Mouse (Mus musculus) spleen, postnatal 14 days (tissue): ENCODE measurements around the gene Leo1.
"Not testable (repeated sequence)": the region's sequence is repeated elsewhere in the genome, so short reads cannot be mapped to it uniquely, and the experiment has no call there.

ENCODE experiments used
- DNase-seq, 2 experiments: peaks; one replicate each; pipeline ENCODE4 v3.0.0; 2021 to 2022; ENCODE audit warnings: low spot score in 2 of 2

Leo1 gene

DNA sequence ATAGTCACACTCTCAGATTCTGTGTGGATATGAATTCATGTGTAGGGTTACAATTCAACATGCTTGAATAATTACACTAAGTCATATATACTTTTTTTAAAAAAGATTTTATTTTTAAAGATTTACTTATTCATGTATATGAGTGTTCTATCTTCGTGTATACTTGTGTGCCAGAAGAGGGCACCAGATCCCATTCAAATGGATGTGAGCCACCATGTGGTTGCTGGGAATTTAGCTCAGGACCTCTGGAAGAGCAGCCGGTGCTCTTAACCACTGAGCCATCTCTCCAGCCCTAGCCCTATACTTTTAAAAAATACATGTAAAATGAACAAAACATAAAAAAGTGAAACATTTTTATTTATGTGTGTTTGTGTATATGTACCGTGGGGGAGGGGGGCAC, 26.3 kb downstream of the Leo1 start:
- DNase-seq, result no peak

DNA sequence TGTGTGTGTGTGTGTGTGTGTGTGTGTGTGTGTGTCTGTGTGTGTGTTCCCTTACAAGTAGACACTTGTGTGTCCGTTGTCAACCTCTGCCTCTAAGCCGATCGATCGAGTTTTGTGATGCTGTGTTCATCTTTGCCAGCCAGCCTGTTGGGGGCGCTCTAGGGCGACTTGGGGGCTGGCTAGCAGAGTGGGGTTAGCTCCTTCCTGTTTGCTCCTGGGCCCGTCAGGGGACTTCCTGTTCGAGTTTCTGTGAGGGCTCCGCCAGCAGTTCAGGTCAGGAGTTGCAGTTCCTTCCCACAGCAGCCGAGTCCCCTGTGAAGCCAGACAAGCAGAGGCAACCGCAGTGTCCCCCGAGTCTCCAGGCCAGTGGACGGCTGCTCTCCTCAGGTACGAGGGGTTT, 27.0 kb downstream of the Leo1 start:
- peak in 1 of 2 experiments; percentile 6 for DNase-seq

DNA sequence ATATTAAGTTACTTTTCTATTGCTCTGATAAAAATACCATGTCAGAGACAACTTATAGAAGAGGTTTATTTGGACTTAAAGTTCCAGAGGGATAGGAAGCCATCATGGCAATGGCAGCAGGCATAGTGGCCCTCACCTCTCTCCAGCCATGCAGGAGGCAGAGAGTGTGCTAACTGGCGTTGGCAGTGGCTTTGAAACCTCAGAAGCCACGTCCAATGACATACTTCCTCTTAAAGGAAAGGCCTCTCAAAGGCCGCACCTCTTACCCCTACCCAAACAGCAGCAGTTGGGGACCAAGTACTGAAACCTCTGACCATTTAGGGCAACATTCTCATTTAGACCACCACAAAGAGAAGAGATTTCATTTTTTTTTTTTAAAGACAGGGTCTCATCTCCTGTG, 35.9 kb downstream of the Leo1 start:
- DNase-seq, result no peak

DNA sequence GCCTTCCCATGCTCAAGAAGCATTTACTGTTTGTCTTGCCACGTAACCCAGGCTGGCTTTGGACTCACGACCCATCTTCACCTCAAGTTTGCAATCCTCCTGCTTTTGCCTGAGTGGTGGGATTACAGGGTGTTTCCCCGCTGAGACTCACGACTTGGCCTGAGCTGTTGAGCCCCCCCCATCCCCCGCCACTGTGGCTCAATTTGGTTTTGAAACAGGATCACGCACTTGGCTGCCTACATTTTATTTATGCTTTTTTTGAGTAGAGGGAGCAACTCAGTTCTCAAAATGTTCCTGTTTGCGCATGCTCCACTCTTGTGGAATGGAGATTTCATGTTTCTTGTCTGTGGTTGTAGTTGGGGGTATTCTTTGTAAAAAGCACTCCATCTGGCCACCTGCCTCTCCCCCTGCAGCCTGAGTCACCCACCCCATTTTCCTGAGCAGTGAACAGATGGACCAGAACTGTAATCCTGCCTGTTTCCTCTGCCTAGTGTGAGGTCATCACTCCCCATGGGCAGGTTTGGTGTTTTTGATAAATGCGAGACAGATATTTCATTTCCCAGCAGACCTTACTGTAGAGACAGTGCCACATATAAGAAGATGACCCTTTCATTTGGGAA, 37.9 kb downstream of the Leo1 start:
- no peak for DNase-seq

DNA sequence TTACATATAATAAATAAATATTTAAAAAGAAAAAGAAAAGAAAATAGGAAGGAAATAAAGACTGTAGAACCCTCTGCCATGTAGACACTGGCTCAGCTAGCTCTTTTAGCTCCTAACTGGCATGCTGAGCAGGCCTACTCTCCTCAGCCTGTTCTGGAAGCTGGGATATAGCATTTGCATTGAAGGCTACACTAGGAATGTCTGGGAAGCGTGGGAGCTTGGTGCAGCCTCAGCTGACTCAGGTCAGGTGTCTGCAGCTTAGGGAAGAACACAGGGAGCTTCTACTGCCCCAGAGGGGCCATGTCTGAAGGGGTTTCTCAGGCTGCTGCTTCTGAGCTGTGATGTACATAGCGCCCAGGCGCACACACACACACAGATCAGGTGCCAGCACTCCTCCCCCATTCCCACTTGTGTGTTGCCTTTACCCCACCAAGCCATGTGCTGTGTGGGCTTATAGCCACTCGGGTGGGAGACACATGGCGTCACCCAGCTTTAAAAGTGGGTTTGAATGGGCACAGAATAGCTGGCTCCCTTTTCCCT, 39.3 kb downstream of the Leo1 start:
- DNase-seq, result no peak

DNA sequence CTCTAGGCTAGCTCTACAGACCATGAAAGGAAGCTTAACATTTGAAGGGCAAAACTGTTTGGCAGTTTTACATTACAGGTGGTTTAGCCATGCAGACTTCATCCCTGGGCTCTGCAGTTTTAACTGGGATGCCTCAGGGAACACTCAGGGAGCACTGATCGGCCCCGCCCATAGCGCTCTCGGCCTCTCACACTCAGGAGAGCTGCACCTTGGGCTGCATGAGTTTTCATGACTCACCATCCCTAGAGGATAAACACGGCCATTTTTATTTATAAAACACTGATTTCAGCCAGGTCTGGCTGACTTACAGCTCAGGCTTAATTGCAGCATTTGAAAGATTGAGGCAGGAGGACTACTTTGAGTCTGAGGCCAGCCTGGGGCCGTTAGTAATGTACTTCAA, 43.9 kb downstream of the Leo1 start:
- no peak for DNase-seq

- not testable (repeated sequence) for DNase-seq
These were observed 46.9 kb downstream of the Leo1 start for GRCm38 (mm10) chr9:75488255-75488654.

DNA sequence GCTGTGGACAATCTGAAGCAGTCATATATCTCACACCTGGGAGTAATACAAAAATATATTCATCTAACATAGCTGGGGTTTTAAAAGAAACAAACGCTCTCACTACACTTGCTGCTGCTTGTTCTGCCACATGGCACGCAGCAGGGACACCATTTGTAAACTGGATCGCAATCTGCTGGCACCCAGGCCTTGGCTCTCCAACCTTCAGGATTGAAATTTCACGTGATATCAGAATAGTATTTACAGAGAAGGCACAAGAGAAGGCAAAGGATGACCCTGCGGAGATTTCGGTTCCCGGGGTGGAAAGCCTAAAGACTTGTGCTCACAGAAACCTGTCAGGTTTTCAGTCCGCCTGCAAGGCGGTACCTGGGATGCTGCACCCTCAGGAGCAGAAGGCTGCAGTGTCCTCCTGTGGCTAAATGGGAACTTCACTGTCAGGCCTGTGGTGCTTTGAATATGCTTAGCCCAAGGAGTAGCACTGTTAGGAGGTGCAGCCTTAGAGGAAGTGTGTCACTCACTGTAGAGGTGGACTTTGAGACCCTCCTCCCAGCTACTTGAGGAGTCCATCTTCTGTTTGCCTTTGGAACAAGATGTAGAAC, 53.2 kb downstream of the Leo1 start:
- no peak for DNase-seq

- DNase-seq, result no peak
These were observed 54.6 kb downstream of the Leo1 start for GRCm38 (mm10) chr9:75495945-75496344.

DNA sequence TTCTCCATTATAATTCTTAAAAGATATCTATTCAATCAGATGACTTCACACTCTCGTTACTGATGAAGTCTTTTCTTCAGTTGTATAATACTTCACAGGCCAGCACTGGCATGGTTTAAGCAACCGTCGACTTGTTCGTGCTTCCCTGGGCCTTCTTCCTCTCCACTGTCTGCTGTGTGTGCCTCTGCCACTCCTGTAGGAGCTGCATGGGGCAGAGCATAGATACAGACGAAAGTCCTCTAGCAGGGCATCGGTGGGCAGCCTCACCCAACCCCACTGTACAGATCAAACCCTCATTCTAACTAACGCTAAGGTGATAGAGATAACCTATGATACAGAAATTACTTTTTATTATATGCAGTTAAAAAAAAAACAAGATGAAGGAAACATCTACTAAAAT, 57.2 kb downstream of the Leo1 start:
- DNase-seq, result no peak

- no peak for DNase-seq
These were observed 63.0 kb downstream of the Leo1 start for GRCm38 (mm10) chr9:75504311-75504710.

DNA sequence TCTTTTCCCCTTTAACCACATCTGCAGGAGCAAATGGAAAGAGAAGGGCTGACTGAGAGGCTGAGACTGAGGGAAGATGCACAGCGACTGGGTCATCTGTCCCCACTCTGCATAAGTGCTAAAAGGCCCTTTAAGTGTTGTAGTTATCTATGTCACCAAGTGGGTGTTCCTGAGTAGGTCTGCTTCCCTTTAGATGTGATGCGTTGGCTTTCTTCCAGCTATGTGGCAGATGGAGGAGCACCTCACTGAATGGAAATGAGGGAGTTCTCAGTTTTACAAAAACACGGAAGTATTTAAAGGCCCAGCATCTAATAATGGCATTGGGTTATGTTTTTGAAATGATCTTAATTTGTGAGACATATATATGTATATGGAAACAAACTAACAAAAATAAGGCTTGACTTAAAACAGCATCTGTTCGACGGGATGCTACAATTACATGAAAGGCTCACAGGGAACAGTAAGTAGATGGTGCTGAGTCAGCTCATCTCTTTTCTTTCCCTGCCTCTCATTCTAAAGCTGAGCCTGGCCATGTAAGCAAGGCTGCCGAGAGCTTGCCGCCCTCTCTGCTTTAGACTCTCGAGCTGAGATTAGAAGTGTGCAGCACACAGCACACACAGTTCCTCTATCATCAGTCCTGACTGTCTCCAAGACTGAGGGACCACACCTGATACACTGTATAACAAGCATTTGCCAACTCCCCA, 70.1 kb downstream of the Leo1 start:
- no peak for DNase-seq

- no peak for DNase-seq
These were observed 74.3 kb downstream of the Leo1 start for GRCm38 (mm10) chr9:75515464-75516113.
